Mouse (Mus musculus) urinary bladder, adult 2 months (tissue): ENCODE data around the gene Ipcef1. TPM values are rescaled to one million over a fixed set of nuclear protein-coding genes. Genes with fewer than 3 reads are reported as not detected.

Source experiments
- DNase-seq: peaks from one replicate; pipeline ENCODE4 v3.0.0; 2022; ENCODE audit warnings: low spot score
- polyA plus RNA-seq: library from polyadenylated mRNA; depleted of rRNA; stranded (reverse); fragments of >200 nt; gene quantifications from 2 replicates; pipeline ENCODE4 v1.2.3, GENCODE M21; 2012; rRNA removed

Ipcef1 gene
- 1.5 and 2.3 TPM in 2 replicates for polyA plus RNA-seq

- DNase-seq: no peak
Measured at GRCm38 (mm10) chr10:7052315-7053017, at the start of gene Ipcef1. Gene Ipcef1 (minus strand): TSS chr10:7052478.

GRCm38 (mm10) chr10:7077971-7078370 is 25.7 kb upstream of the Ipcef1 start:
- DNase-seq: no peak

- no peak for DNase-seq
Measured at GRCm38 (mm10) chr10:7077389-7077808, 25.1 kb upstream of the Ipcef1 start.

GRCm38 (mm10) chr10:7076662-7077211 is 24.5 kb upstream of the Ipcef1 start:
- no peak for DNase-seq

GRCm38 (mm10) chr10:7076201-7076600 is 23.9 kb upstream of the Ipcef1 start:
- peak; percentile 41 for DNase-seq

GRCm38 (mm10) chr10:7075661-7076060 is 23.4 kb upstream of the Ipcef1 start:
- no peak for DNase-seq

GRCm38 (mm10) chr10:7074231-7074630 is 22.0 kb upstream of the Ipcef1 start:
- DNase-seq: no peak

- no peak for DNase-seq
Measured at GRCm38 (mm10) chr10:7070924-7071323, 18.6 kb upstream of the Ipcef1 start.

- no peak for DNase-seq
Measured at GRCm38 (mm10) chr10:7070100-7070835, 18.0 kb upstream of the Ipcef1 start.

- DNase-seq: no peak
Measured at GRCm38 (mm10) chr10:7069090-7069489, 16.8 kb upstream of the Ipcef1 start.

- DNase-seq: no peak
Measured at GRCm38 (mm10) chr10:7068608-7069007, 16.3 kb upstream of the Ipcef1 start.

- no peak for DNase-seq
Measured at GRCm38 (mm10) chr10:7063752-7064457, 11.6 kb upstream of the Ipcef1 start.

- no peak for DNase-seq
Measured at GRCm38 (mm10) chr10:7062993-7063392, 10.7 kb upstream of the Ipcef1 start.

GRCm38 (mm10) chr10:7060326-7060725 is 8.0 kb upstream of the Ipcef1 start:
- DNase-seq: no peak

GRCm38 (mm10) chr10:7057546-7057945 is 5.3 kb upstream of the Ipcef1 start:
- no peak for DNase-seq

- no peak for DNase-seq
Measured at GRCm38 (mm10) chr10:7054560-7055205, 2.4 kb upstream of the Ipcef1 start.

- no peak for DNase-seq
Measured at GRCm38 (mm10) chr10:7049901-7050300, 2.4 kb downstream of the Ipcef1 start.

- no peak for DNase-seq
Measured at GRCm38 (mm10) chr10:7047919-7048291, 4.4 kb downstream of the Ipcef1 start.

- no peak for DNase-seq
Measured at GRCm38 (mm10) chr10:7047288-7047918, 4.9 kb downstream of the Ipcef1 start.

GRCm38 (mm10) chr10:7043896-7044295 is 8.4 kb downstream of the Ipcef1 start:
- DNase-seq: no peak

- DNase-seq: no peak
Measured at GRCm38 (mm10) chr10:7041032-7041431, 11.2 kb downstream of the Ipcef1 start.
